Mouse (Mus musculus) heart, embryonic 14.5 days (tissue): ENCODE results near the gene Thoc6. TPM values are rescaled to one million over a fixed set of nuclear protein-coding genes. Genes with fewer than 3 reads are reported as not detected.

Experiments used
- ATAC-seq: fragments of 200-750 bp; cut with Nextera tagmentation; 2 replicates; pipeline ENCODE4 v1.8.0; 2017; ENCODE audit warnings: low read depth, moderate TSS enrichment; ENCODE audit not compliant: insufficient number of reproducible peaks, insufficient read depth, low FRiP score
- H3K27ac ChIP-seq, 2 experiments: fragments of 200-500 bp in 1 of 2; fragments of 300-500 bp in 1 of 2; sonication (generic) in 1 of 2; replicated peaks in 1 of 2; 2 replicates each; pipeline ENCODE4 v1.5.1; 2012 to 2014; ENCODE audit warnings: low read depth in 2 of 2, low read length in 2 of 2, control low read depth in 1 of 2, mild to moderate bottlenecking in 1 of 2, mixed read lengths in 1 of 2; ENCODE audit not compliant: control insufficient read depth in 1 of 2, insufficient read depth in 1 of 2
- H3K27me3 ChIP-seq: fragments of 300-500 bp; sonication (generic); 2 replicates; pipeline ENCODE4 v1.6.1; 2014; ENCODE audit warnings: mild to moderate bottlenecking, low read length, control low read depth; ENCODE audit not compliant: control insufficient read depth, insufficient read depth
- H3K36me3 ChIP-seq: fragments of 300-500 bp; sonication (generic); 2 replicates; pipeline ENCODE4 v1.6.1; 2014; ENCODE audit warnings: mild to moderate bottlenecking, control low read depth, low read length, mixed read lengths; ENCODE audit not compliant: control insufficient read depth, insufficient read depth
- H3K4me1 ChIP-seq, 2 experiments: fragments of 200-500 bp in 1 of 2; fragments of 300-500 bp in 1 of 2; sonication (generic) in 1 of 2; 2 replicates each; pipeline ENCODE4 v1.6.1; 2012 to 2014; ENCODE audit warnings: low read length in 2 of 2, control low read depth in 1 of 2, mixed read lengths in 1 of 2; ENCODE audit not compliant: control insufficient read depth in 2 of 2, insufficient read depth in 2 of 2
- H3K4me2 ChIP-seq: fragments of 300-500 bp; sonication (generic); 2 replicates; pipeline ENCODE4 v1.6.1; 2014; ENCODE audit warnings: mild to moderate bottlenecking, low read length
- H3K4me3 ChIP-seq, 2 experiments: fragments of 200-500 bp in 1 of 2; fragments of 300-500 bp in 1 of 2; sonication (generic) in 1 of 2; 2 replicates each; pipeline ENCODE4 v1.5.1; 2012 to 2014; ENCODE audit warnings: low read length in 2 of 2, mild to moderate bottlenecking in 2 of 2, control low read depth in 1 of 2, low read depth in 1 of 2, moderate library complexity in 1 of 2; ENCODE audit not compliant: control insufficient read depth in 1 of 2, insufficient read depth in 1 of 2
- H3K9ac ChIP-seq: fragments of 300-500 bp; sonication (generic); 2 replicates; pipeline ENCODE4 v1.6.1; 2014; ENCODE audit warnings: mild to moderate bottlenecking, low read length
- H3K9me3 ChIP-seq: fragments of 300-500 bp; sonication (generic); 2 replicates; pipeline ENCODE4 v1.6.1; 2016; ENCODE audit warnings: low read length, control low read depth; ENCODE audit not compliant: control insufficient read depth
- WGBS: fragments of 180-500 bp; shearing (Covaris S2); extraction: QIAGEN DNeasy Blood & Tissue Kit; methylation state at CpG from one replicate; pipeline ENCODE4 v1.1.7; 2014; 5-methylcytosine and 5-hydroxymethylcytosine counted together
- polyA plus RNA-seq: library from polyadenylated mRNA; unstranded; fragments of >200 nt; fragmentation: Nextera tagmentation; extraction: Ambion mirVana; gene quantifications from 2 replicates; pipeline ENCODE4 v1.2.1, GENCODE M21; 2014

The Thoc6 gene
- polyA plus RNA-seq, 1 experiment from 2014 or later = 35.0 TPM

DNA sequence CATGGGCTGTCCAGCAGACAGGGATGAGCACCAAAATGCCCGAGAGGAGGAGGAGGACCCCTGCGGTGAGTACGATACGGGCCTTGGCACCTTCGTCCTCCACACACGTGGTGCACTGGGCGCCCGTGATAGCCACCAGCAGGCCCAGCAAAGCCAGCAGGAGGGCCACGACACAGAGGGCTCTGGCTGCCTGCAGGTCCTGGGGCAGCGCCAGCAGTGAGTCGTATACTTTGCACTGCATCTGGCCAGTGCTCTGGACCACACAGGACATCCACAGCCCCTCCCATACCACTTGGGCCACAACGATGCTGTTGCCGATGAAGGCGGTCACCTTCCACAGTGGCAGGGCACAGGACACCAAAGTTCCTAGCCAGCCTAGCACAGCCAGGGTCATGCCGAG lies 9.5 kb upstream of the Thoc6 start:
- ATAC-seq = 0 out of 2 replicates have a peak, but pooled peaks have one; percentile 27
- Histone ChIP-seq H3K9ac (no peak overlapping the region), H3K4me3 (no peak overlapping the region), H3K4me1 (peaks cover 5 to 6% of the 10 kb centered on the region in 2 experiments; a peak in 2 of 4 replicates), H3K27me3 (peaks cover 72% of the 10 kb centered on the region), H3K36me3 (no peaks in the 10 kb centered on the region), H3K27ac (no peak overlapping the region), H3K4me2 (no peak overlapping the region), H3K9me3 (no peaks in the 10 kb centered on the region)
- WGBS = 18% methylated on average over 15 of the region's 15 CpGs

GRCm38 (mm10) chr17:23682530-23682929 lies 8.8 kb upstream of the Thoc6 start:
- H3K36me3 ChIP-seq = no peaks in the 10 kb centered on the region
- H3K9ac ChIP-seq = no peak overlapping the region
- no peaks in the 10 kb centered on the region for H3K9me3 ChIP-seq
- peaks cover 77% of the 10 kb centered on the region for H3K27me3 ChIP-seq
- H3K4me1 ChIP-seq = peaks cover 5 to 9% of the 10 kb centered on the region in 2 experiments; a peak in 2 of 4 replicates
- no peak overlapping the region for H3K4me2 ChIP-seq
- ATAC-seq = no peak
- 53% methylated on average over 3 of the region's 3 CpGs for WGBS
- no peak overlapping the region for H3K27ac ChIP-seq
- H3K4me3 ChIP-seq = no peak overlapping the region

DNA sequence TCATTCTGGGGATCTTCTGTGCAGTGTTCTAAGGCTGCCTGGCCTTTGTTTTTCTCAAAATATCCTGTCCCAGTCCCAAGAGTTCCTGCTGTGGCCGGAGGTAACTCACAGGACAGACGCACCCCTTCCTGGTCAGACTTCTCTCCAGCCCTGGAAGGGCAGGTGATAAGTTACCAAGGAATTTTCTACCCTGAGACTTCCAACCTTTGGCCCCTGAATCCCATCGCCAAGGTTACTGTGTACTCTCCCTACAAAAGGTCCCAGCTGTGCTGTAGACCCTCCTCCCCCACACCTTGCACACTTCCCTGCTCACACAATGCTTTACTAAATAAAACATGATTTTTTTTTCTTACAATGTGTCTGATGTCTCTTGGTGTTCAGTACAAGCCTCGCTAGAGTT lies 8.4 kb upstream of the Thoc6 start:
- Histone ChIP-seq H3K9ac (no peak overlapping the region), H3K4me2 (no peak overlapping the region), H3K4me3 (no peak overlapping the region), H3K4me1 (peaks cover 5 to 11% of the 10 kb centered on the region in 2 experiments; a peak in 2 of 4 replicates), H3K9me3 (no peaks in the 10 kb centered on the region), H3K36me3 (no peaks in the 10 kb centered on the region), H3K27me3 (peaks cover 77% of the 10 kb centered on the region), H3K27ac (no peak overlapping the region)
- WGBS = 43% methylated on average over 4 of the region's 4 CpGs
- no peak for ATAC-seq

DNA sequence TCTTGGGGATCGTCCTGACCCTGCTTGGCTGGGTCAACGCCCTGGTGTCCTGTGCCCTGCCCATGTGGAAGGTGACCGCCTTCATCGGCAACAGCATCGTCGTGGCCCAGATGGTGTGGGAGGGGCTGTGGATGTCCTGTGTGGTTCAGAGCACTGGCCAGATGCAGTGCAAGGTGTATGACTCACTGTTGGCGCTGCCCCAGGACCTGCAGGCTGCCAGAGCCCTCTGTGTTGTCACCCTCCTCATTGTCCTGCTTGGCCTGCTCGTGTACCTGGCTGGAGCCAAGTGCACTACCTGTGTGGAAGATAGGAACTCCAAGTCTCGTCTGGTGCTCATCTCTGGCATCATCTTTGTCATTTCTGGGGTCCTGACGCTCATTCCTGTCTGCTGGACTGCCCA lies 7.4 kb upstream of the Thoc6 start:
- Histone ChIP-seq H3K27ac (no peak overlapping the region), H3K36me3 (no peaks in the 10 kb centered on the region), H3K4me1 (peaks cover 5 to 15% of the 10 kb centered on the region in 2 experiments; a peak in 3 of 4 replicates), H3K4me3 (no peak overlapping the region), H3K9me3 (no peaks in the 10 kb centered on the region), H3K27me3 (peaks cover 77% of the 10 kb centered on the region), H3K4me2 (no peak overlapping the region), H3K9ac (no peak overlapping the region)
- 63% methylated on average over 10 of the region's 10 CpGs for WGBS
- ATAC-seq = no peak

DNA sequence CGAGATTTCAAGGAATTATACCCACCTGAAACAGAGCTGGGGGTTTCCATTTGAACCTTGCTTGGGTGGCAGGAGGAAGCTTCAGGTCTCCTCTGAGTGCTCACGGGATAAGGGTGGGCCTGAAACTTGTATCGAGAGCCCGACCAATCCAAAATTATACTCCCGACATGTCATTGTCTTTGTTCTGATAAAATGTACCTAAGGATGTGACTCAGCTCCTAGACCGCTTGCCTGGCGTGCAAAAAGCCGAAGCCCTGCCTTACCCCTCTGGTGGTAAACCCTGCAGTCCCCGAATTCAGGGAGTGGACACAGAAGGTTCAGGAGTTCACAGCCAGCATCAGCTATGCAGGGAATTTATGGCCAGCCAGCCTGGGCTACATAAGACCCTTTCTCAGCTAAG lies 6.7 kb upstream of the Thoc6 start:
- Histone ChIP-seq H3K4me1 (peaks cover 9 to 22% of the 10 kb centered on the region in 2 experiments), H3K4me3 (no peak overlapping the region), H3K27me3 (peaks cover 77% of the 10 kb centered on the region), H3K9ac (no peak overlapping the region), H3K4me2 (no peak overlapping the region), H3K27ac (no peak overlapping the region), H3K9me3 (no peaks in the 10 kb centered on the region), H3K36me3 (no peaks in the 10 kb centered on the region)
- 68% methylated on average over 9 of the region's 9 CpGs for WGBS
- no peak for ATAC-seq

- H3K4me1 ChIP-seq = peaks cover 16 to 31% of the 10 kb centered on the region in 2 experiments
Measured at GRCm38 (mm10) chr17:23679127-23679835, 5.6 kb upstream of the Thoc6 start, which contains the start of gene Cldn6. Cldn6 (plus strand) TSS chr17:23679249.

GRCm38 (mm10) chr17:23677236-23677679 lies 3.6 kb upstream of the Thoc6 start, which contains the start of gene Tnfrsf12a:
Tnfrsf12a (minus strand) TSS chr17:23677468.
- peaks cover 18 to 40% of the 10 kb centered on the region in 2 experiments for H3K4me1 ChIP-seq
- peak within 1 kb of the TSS; percentile 91 for H3K9ac ChIP-seq
- WGBS = under 1% methylated on average over 34 of the region's 34 CpGs
- H3K4me2 ChIP-seq = peak within 1 kb of the TSS; percentile 85
- H3K36me3 ChIP-seq = no peaks in the 10 kb centered on the region
- H3K4me3 ChIP-seq = peak within 1 kb of the TSS; percentile 72 to 95
- H3K27me3 ChIP-seq = peaks cover 46% of the 10 kb centered on the region
- ATAC-seq = peak; percentile 26; the same call in 1 of the 2 replicates
- peak within 1 kb of the TSS; percentile 97 to 99 for H3K27ac ChIP-seq
- no peaks in the 10 kb centered on the region for H3K9me3 ChIP-seq

More at GRCm38 (mm10) chr17:23679127-23679835, 5.6 kb upstream of the Thoc6 start, which contains the start of gene Cldn6:
- no peaks in the 10 kb centered on the region for H3K36me3 ChIP-seq
- H3K9ac ChIP-seq = no peak within 1 kb of the TSS
- H3K4me3 ChIP-seq = peak within 1 kb of the TSS; percentile 11 to 20; a peak in 2 of 4 replicates
- no peak within 1 kb of the TSS for H3K27ac ChIP-seq
- H3K4me2 ChIP-seq = peak within 1 kb of the TSS; percentile 53
- no peaks in the 10 kb centered on the region for H3K9me3 ChIP-seq
- WGBS = 3% methylated on average over 38 of the region's 38 CpGs
- H3K27me3 ChIP-seq = peaks cover 66% of the 10 kb centered on the region
- ATAC-seq = no peak
